ENCODE assay signal across 1 mouse cellular context in genomic region chr4:140827237-140827636, GRCm38 (mm10).
TF ChIP-seq lines count a peak whose summit lies in the region.

No protein-coding gene starts in this region.

TF ChIP-seq in CH12.LX, 34 proteins besides CTCF, POLR2A, EP300 and RAD21:
- TF ChIP-seq SMC3 (IDR thresholded peaks at IDR 0.05; ENCODE audit: low read depth, low read length): peak; percentile 33
- TF ChIP-seq MYC (IDR thresholded peaks at IDR 0.05; ENCODE audit: low read depth, low read length): no peak
- no peak for TF ChIP-seq USF1 (IDR thresholded peaks at IDR 0.05; ENCODE audit: low read depth, low read length)
- TF ChIP-seq MAFK (IDR thresholded peaks at IDR 0.05; ENCODE audit: insufficient replicate concordance, low read length): no peak
TF ChIP-seq in CH12.LX: peak in this region for 1.
